Mouse (Mus musculus) forebrain, embryonic 16.5 days (tissue): Measurements from ENCODE around the gene Phc2. TPM values are rescaled to one million over a fixed set of nuclear protein-coding genes. Genes with fewer than 3 reads are reported as not detected.

ENCODE experiments used
- ATAC-seq: fragments of 200-750 bp; cut with Nextera tagmentation; 2 replicates; pipeline ENCODE4 v1.8.0; 2017; ENCODE audit warnings: mild to moderate bottlenecking, moderate library complexity
- H3K27ac ChIP-seq: fragments of 300-500 bp; sonication (generic); 2 replicates; pipeline ENCODE4 v1.5.1; 2014; ENCODE audit warnings: low read length, control low read depth
- H3K27me3 ChIP-seq: fragments of 300-500 bp; sonication (generic); replicated peaks from 2 replicates; pipeline ENCODE4 v1.6.1; 2014; ENCODE audit warnings: low read length; ENCODE audit not compliant: control insufficient read depth, insufficient read depth
- H3K36me3 ChIP-seq: fragments of 300-500 bp; sonication (generic); 2 replicates; pipeline ENCODE4 v1.6.1; 2014; ENCODE audit not compliant: control insufficient read depth, insufficient read depth
- H3K4me1 ChIP-seq: fragments of 300-500 bp; sonication (generic); replicated peaks from 2 replicates; pipeline ENCODE4 v1.6.1; 2014; ENCODE audit warnings: low read length; ENCODE audit not compliant: control insufficient read depth, insufficient read depth
- H3K4me2 ChIP-seq: fragments of 300-500 bp; sonication (generic); 2 replicates; pipeline ENCODE4 v1.6.1; 2014; ENCODE audit warnings: mild to moderate bottlenecking, low read length, control low read depth
- H3K4me3 ChIP-seq: fragments of 300-500 bp; sonication (generic); replicated peaks from 2 replicates; pipeline ENCODE4 v1.5.1; 2014; ENCODE audit warnings: mild to moderate bottlenecking, low read length, control low read depth
- H3K9ac ChIP-seq: fragments of 300-500 bp; sonication (generic); replicated peaks from 2 replicates; pipeline ENCODE4 v1.6.1; 2014; ENCODE audit warnings: low read depth, low read length, control low read depth
- H3K9me3 ChIP-seq: fragments of 300-500 bp; sonication (generic); 2 replicates; pipeline ENCODE4 v1.6.1; 2016; ENCODE audit warnings: low read length; ENCODE audit not compliant: control insufficient read depth
- WGBS: fragments of 180-500 bp; shearing (Covaris S2); extraction: QIAGEN DNeasy Blood & Tissue Kit; methylation state at CpG from one replicate; pipeline ENCODE4 v1.1.7; 2014; 5-methylcytosine and 5-hydroxymethylcytosine counted together
- polyA plus RNA-seq: library from polyadenylated mRNA; unstranded; fragments of >200 nt; fragmentation: Nextera tagmentation; extraction: Ambion mirVana; gene quantifications from 2 replicates; pipeline ENCODE4 v1.2.1, GENCODE M21; 2015

Gene Phc2
- polyA plus RNA-seq, 1 experiment from 2014 or later = 34.9 TPM

GRCm38 (mm10) chr4:128683706-128684105, 29.2 kb downstream of the Phc2 start:
- Histone ChIP-seq H3K27me3 (no peaks in the 10 kb centered on the region), H3K4me2 (no peak overlapping the region), H3K9me3 (no peaks in the 10 kb centered on the region), H3K27ac (no peak overlapping the region), H3K4me3 (no peak overlapping the region), H3K4me1 (peaks cover 13% of the 10 kb centered on the region), H3K36me3 (no peaks in the 10 kb centered on the region), H3K9ac (no peak overlapping the region)
- ATAC-seq = no peak
- 18% methylated on average over 3 of the region's 3 CpGs for WGBS

- Histone ChIP-seq H3K27ac (no peak overlapping the region), H3K9me3 (no peaks in the 10 kb centered on the region), H3K36me3 (no peaks in the 10 kb centered on the region), H3K4me3 (no peak overlapping the region), H3K27me3 (no peaks in the 10 kb centered on the region), H3K4me1 (peaks cover 12% of the 10 kb centered on the region), H3K4me2 (no peak overlapping the region), H3K9ac (no peak overlapping the region)
- WGBS = 72% methylated on average over 11 of the region's 11 CpGs
- ATAC-seq = no peak
Measured at GRCm38 (mm10) chr4:128684108-128684507, 29.6 kb downstream of the Phc2 start.

GRCm38 (mm10) chr4:128688513-128688913, 34.0 kb downstream of the Phc2 start:
- Histone ChIP-seq H3K36me3 (no peaks in the 10 kb centered on the region), H3K4me2 (peak overlapping the region; percentile 54), H3K9me3 (no peaks in the 10 kb centered on the region), H3K9ac (peak overlapping the region; percentile 49), H3K27ac (peak overlapping the region; percentile 87), H3K4me3 (peak overlapping the region; percentile 38), H3K4me1 (peaks cover 53% of the 10 kb centered on the region), H3K27me3 (no peaks in the 10 kb centered on the region)
- ATAC-seq = peak; percentile 86
- WGBS = 37% methylated on average over 6 of the region's 6 CpGs

GRCm38 (mm10) chr4:128688976-128689375, 34.5 kb downstream of the Phc2 start:
- Histone ChIP-seq H3K4me1 (peaks cover 56% of the 10 kb centered on the region), H3K4me3 (peak overlapping the region; percentile 38), H3K27ac (peak overlapping the region; percentile 87), H3K36me3 (no peaks in the 10 kb centered on the region), H3K4me2 (peak overlapping the region; percentile 54), H3K9ac (peak overlapping the region; percentile 49), H3K9me3 (no peaks in the 10 kb centered on the region), H3K27me3 (no peaks in the 10 kb centered on the region)
- peak; percentile 68 for ATAC-seq
- WGBS = 71% methylated on average over 9 of the region's 9 CpGs

- Histone ChIP-seq H3K27me3 (no peaks in the 10 kb centered on the region), H3K4me1 (peaks cover 61% of the 10 kb centered on the region), H3K9me3 (no peaks in the 10 kb centered on the region), H3K36me3 (no peaks in the 10 kb centered on the region), H3K4me3 (peak overlapping the region; percentile 38), H3K4me2 (peak overlapping the region; percentile 54), H3K27ac (peak overlapping the region; percentile 87), H3K9ac (peak overlapping the region; percentile 49)
- 44% methylated on average over 6 of the region's 6 CpGs for WGBS
- ATAC-seq = no peak
Measured at GRCm38 (mm10) chr4:128689739-128690304, 35.3 kb downstream of the Phc2 start.

- Histone ChIP-seq H3K4me2 (no peak overlapping the region), H3K27ac (no peak overlapping the region), H3K4me3 (no peak overlapping the region), H3K36me3 (no peaks in the 10 kb centered on the region), H3K4me1 (peaks cover 63% of the 10 kb centered on the region), H3K9me3 (no peaks in the 10 kb centered on the region), H3K27me3 (no peaks in the 10 kb centered on the region), H3K9ac (no peak overlapping the region)
- WGBS = 88% methylated on average over 4 of the region's 4 CpGs
- no peak for ATAC-seq
Measured at GRCm38 (mm10) chr4:128691195-128691594, 36.7 kb downstream of the Phc2 start.

GRCm38 (mm10) chr4:128692149-128692925, 37.8 kb downstream of the Phc2 start:
- H3K9me3 ChIP-seq = no peaks in the 10 kb centered on the region
- no peaks in the 10 kb centered on the region for H3K27me3 ChIP-seq
- no peaks in the 10 kb centered on the region for H3K36me3 ChIP-seq
- no peak overlapping the region for H3K4me3 ChIP-seq
- peak; percentile 52; the same call in 1 of the 2 replicates for ATAC-seq
- WGBS = 49% methylated on average over 14 of the region's 15 CpGs
- peaks cover 64% of the 10 kb centered on the region for H3K4me1 ChIP-seq
- H3K27ac ChIP-seq = no peak overlapping the region
- no peak overlapping the region for H3K9ac ChIP-seq
- H3K4me2 ChIP-seq = no peak overlapping the region

GRCm38 (mm10) chr4:128693207-128693606, 38.7 kb downstream of the Phc2 start:
- H3K9ac ChIP-seq = no peak overlapping the region
- H3K4me2 ChIP-seq = no peak overlapping the region
- peaks cover 68% of the 10 kb centered on the region for H3K4me1 ChIP-seq
- H3K36me3 ChIP-seq = no peaks in the 10 kb centered on the region
- ATAC-seq = no peak
- H3K4me3 ChIP-seq = no peak overlapping the region
- 59% methylated on average over 5 of the region's 5 CpGs for WGBS
- H3K27me3 ChIP-seq = no peaks in the 10 kb centered on the region
- no peaks in the 10 kb centered on the region for H3K9me3 ChIP-seq
- no peak overlapping the region for H3K27ac ChIP-seq

- H3K36me3 ChIP-seq = no peaks in the 10 kb centered on the region
- no peaks in the 10 kb centered on the region for H3K9me3 ChIP-seq
- H3K4me1 ChIP-seq = peaks cover 64% of the 10 kb centered on the region
- no peak overlapping the region for H3K27ac ChIP-seq
- no peak overlapping the region for H3K4me3 ChIP-seq
- no peak for ATAC-seq
- no peaks in the 10 kb centered on the region for H3K27me3 ChIP-seq
- no peak overlapping the region for H3K4me2 ChIP-seq
- no peak overlapping the region for H3K9ac ChIP-seq
Measured at GRCm38 (mm10) chr4:128694315-128694714, 39.8 kb downstream of the Phc2 start.
